Mouse (Mus musculus) megakaryocyte, embryonic 14.5 days (primary cell): ENCODE measurements around the gene Ankrd6. TPM values are rescaled to one million over a fixed set of nuclear protein-coding genes. Genes with fewer than 3 reads are reported as not detected.

Experiments used
- H3K27me3 ChIP-seq: replicated peaks from 2 replicates; pipeline ENCODE3; 2012; ENCODE audit warnings: inconsistent platforms
- H3K36me3 ChIP-seq: replicated peaks from 2 replicates; pipeline ENCODE3; 2012; ENCODE audit warnings: low read length, inconsistent platforms, mixed read lengths
- H3K4me1 ChIP-seq: 2 replicates; pipeline ENCODE4 v1.6.1; 2012; ENCODE audit warnings: inconsistent platforms
- H3K4me3 ChIP-seq: replicated peaks from 2 replicates; pipeline ENCODE3; 2012; ENCODE audit warnings: moderate library complexity, mild to moderate bottlenecking, inconsistent platforms
- H3K9me3 ChIP-seq: 2 replicates; pipeline ENCODE4 v1.6.1; 2012; ENCODE audit warnings: inconsistent platforms
- FLI1 ChIP-seq: IDR thresholded peaks from 2 replicates; pipeline ENCODE4 v1.6.1; 2012; ENCODE audit warnings: low read length, inconsistent platforms, mixed read lengths
- GATA1 ChIP-seq: IDR thresholded peaks from 3 replicates; pipeline ENCODE4 v1.6.1; 2012; ENCODE audit warnings: mixed read lengths, low read length, inconsistent platforms, borderline replicate concordance
- polyA plus RNA-seq: library from polyadenylated mRNA; stranded (reverse); fragments of >175 nt; gene quantifications from 2 replicates; pipeline ENCODE4 v1.2.3, GENCODE M21; 2012; ENCODE audit warnings: low replicate concordance; ENCODE audit not compliant: insufficient read depth

The Ankrd6 gene
- polyA plus RNA-seq, 1 experiment, result not detected

DNA sequence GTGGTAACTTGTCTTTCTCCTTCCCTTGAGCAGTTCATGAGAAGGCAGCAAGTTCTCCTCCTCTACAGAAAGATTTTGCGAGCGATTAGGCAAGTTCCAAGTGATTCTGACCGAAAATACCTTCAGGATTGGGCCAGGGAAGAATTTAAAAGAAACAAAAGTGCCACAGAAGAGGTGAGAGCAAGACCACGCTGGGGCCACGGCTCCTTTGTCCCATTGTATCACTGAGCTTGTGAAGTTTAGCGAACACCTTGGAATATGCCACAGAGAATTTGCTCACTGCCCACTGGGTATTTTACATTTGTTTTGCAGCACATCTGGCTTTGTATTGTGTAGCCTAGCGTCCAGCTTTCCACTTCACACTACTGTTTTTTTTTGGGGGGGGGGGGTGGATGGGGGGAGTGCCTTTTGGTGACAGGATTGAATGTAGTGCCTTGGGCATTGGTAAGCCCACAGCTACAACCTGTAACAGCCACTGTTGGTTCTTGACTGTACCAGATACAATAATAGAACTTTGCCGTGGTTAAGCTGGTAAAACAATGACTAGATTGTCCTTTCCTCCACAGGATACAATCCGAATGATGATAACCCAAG is 150.0 kb downstream of the Ankrd6 start:
- Histone ChIP-seq H3K36me3 (peaks cover 2% of the 10 kb centered on the region), H3K4me3 (peak overlapping the region; percentile 100), H3K4me1 (peaks cover 18% of the 10 kb centered on the region), H3K27me3 (peaks cover under 1% of the 10 kb centered on the region), H3K9me3 (no peaks in the 10 kb centered on the region)
- no peak for TF ChIP-seq GATA1
- TF ChIP-seq FLI1, result no peak

DNA sequence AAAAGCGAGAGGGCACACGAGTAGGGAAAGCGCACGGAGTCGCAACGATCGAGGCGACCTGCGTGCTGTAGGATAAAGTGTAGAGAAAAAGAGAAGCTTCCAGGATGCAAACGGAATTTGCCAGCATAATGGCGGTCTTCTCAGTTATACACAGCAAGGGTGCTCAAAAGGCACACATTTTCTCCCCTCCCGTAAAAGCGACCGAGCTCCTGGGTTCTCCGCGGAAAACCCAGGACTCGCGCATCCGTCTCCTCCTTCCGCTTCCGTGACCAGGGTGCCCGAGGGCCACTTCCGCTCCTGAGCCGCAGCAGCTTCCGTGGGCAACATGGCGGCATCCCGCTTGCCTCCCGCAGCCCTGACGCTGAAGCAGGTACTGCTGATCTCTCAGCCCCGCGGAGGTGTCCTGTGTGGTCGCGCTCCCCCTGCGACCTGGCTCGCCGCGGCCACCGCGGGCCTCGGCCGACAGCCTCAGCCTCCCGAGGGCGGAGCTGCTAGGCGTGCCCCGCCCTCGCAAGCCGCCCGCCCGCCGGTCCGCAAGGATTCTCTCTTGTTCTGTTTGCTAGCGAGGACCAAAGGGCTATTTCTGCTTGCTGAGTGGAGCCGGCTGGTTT is 150.6 kb downstream of the Ankrd6 start, which contains the start of gene Lyrm2:
TSS of gene Lyrm2 (plus strand) at position 288 of the 611 bp plus-strand sequence.
- TF ChIP-seq FLI1 (peak; percentile 46; the same call in 1 of the 2 replicates), GATA1 (no peak)
- Histone ChIP-seq H3K27me3 (no peaks in the 10 kb centered on the region), H3K4me3 (peak within 1 kb of the TSS; percentile 100), H3K36me3 (peaks cover 2% of the 10 kb centered on the region), H3K4me1 (peaks cover 18% of the 10 kb centered on the region), H3K9me3 (no peaks in the 10 kb centered on the region)

DNA sequence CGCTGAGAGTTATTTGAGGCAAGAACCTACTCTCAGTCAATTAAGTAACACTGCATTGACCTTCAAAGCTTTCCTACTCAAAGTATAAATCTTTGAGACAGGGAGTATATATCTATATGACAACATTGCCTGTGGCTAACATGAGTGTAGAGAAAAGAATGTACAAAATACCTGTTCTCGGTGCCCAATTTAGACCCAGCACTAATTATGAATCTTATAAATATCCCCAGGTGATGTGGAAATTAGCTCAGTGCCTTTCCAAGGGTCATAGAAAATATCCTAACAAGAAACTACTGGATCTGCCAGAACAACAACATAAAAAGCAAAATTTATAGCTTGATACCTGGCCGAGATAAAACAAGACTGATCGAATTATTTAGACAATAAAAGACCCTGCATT is 151.7 kb downstream of the Ankrd6 start:
- Histone ChIP-seq H3K36me3 (peaks cover 2% of the 10 kb centered on the region), H3K9me3 (no peaks in the 10 kb centered on the region), H3K4me3 (no peak overlapping the region), H3K27me3 (no peaks in the 10 kb centered on the region), H3K4me1 (peaks cover 14% of the 10 kb centered on the region)
- TF ChIP-seq FLI1 (no peak), GATA1 (no peak)

DNA sequence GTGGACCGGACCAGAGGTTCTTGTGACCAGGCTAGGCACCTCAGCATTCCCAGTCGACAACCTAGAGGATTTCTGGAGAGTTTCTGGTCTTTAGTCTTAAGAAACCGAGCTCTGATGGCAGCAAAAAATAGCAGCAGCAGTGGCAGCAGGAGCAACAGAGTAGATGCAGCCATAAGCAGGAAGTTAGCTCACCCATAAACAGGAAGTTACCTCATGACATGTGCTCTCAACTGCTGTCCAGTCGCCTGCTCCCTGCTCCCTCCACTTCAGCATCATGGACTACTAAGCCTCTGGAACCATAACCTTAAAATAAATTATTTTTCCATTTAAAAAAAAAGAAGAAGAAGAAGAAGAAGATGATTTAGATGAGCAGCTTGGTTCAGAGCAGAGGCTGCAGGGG is 161.6 kb downstream of the Ankrd6 start:
- no peak for TF ChIP-seq GATA1
- TF ChIP-seq FLI1, result no peak
- no peaks in the 10 kb centered on the region for H3K36me3 ChIP-seq
- no peak overlapping the region for H3K4me3 ChIP-seq

DNA sequence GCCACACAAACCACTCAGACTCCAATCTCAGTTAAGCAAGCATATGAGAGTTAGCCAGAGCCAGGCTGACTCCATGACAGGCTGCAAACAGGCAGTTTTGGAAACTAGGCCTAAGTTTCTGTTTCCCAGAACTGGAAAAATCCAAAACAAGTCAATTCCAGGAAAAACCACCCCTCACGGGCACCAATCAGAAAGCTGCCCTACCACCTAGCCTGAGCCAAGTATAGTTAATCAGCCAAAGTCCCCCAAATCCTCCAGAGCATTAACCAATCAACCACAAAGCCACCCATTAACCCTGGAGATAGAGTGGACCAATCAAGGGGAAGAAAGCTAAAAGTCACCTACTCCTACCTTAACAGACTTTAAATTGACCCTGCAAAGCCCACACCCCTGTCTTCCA is 163.5 kb downstream of the Ankrd6 start:
- Histone ChIP-seq H3K36me3 (no peaks in the 10 kb centered on the region), H3K27me3 (no peaks in the 10 kb centered on the region), H3K4me1 (peaks cover 13% of the 10 kb centered on the region), H3K4me3 (no peak overlapping the region), H3K9me3 (peaks cover 11% of the 10 kb centered on the region)
- TF ChIP-seq FLI1, result no peak
- no peak for TF ChIP-seq GATA1

More for the DNA sequence above, 161.6 kb downstream of the Ankrd6 start:
- Histone ChIP-seq H3K27me3 (no peaks in the 10 kb centered on the region), H3K9me3 (peaks cover 11% of the 10 kb centered on the region), H3K4me1 (peaks cover 13% of the 10 kb centered on the region)

DNA sequence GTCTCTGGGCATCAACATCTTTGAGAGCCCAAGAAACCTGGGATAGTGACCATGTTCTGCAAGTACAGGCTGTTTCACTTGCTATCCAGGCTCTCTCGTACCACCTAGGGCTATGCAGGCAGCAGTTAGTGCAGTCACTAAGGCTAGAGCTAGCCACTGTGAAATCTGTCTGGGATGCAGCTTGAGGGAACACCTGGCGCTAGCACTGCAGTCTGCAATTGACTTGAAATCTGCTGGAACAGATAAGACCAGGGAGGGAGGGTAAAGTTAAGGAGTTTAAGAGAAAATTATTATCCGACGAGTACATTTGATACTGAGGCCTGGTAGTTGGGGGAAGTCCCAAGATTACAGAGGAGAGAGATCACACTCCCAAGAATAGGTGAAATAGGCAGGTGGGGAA is 170.6 kb downstream of the Ankrd6 start:
- Histone ChIP-seq H3K36me3 (peaks cover 28% of the 10 kb centered on the region), H3K9me3 (peaks cover 13% of the 10 kb centered on the region), H3K27me3 (no peaks in the 10 kb centered on the region), H3K4me3 (no peak overlapping the region), H3K4me1 (no peaks in the 10 kb centered on the region)
- TF ChIP-seq GATA1 (no peak), FLI1 (no peak)

DNA sequence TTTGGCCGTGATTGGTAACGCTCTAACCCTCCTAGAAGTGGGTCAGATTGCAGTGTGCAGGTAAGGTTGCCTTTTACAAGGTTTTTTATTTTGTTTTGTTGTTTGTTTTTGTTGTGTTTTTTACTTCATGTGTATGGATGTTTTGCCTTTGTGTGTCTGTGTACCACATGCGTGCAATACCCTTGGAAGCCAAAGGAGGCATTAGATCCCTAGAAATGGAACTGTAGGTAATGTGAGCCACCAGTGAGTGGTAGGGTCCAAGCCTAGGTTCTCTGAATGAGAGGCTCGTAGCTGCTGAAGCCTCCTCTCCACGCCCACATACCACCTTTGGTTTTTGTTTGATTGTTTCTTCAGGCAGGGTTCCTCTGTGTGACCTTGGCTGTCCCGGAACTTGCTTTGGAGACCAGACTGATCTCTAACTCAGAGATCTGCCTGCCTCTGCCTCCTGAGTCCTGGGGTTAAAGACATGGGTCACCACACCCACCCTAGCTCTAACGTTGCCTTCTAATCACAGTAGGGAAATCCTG is 180.3 kb downstream of the Ankrd6 start:
- H3K9me3 ChIP-seq, result no peaks in the 10 kb centered on the region
- H3K4me3 ChIP-seq, result no peak overlapping the region
- no peaks in the 10 kb centered on the region for H3K27me3 ChIP-seq
- H3K36me3 ChIP-seq, result peaks cover 68% of the 10 kb centered on the region
- H3K4me1 ChIP-seq, result peaks cover 13% of the 10 kb centered on the region
- no peak for TF ChIP-seq FLI1
- TF ChIP-seq GATA1, result no peak

DNA sequence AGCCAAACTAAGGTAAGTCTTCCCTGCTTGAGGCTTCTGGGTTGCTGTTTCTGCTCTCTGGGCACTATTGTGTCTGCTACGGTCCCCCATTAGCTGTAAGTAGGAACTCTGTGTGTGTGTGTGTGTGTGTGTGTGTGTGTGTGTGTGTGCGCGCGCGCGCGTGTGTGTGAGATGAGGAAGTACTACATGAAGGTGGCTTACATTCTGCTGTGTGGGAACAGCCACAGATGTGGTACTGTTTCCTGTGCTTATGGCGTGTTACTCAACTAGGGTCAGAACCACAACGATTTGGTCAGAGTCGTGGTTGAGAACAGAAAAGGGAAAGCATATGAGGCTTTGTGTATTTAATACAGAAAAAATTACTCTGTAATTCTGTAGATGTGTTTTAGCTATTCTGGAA is 182.6 kb downstream of the Ankrd6 start:
- Histone ChIP-seq H3K4me3 (no peak overlapping the region), H3K27me3 (no peaks in the 10 kb centered on the region), H3K4me1 (peaks cover 13% of the 10 kb centered on the region), H3K9me3 (no peaks in the 10 kb centered on the region), H3K36me3 (peaks cover 61% of the 10 kb centered on the region)
- TF ChIP-seq FLI1, result no peak
- no peak for TF ChIP-seq GATA1

DNA sequence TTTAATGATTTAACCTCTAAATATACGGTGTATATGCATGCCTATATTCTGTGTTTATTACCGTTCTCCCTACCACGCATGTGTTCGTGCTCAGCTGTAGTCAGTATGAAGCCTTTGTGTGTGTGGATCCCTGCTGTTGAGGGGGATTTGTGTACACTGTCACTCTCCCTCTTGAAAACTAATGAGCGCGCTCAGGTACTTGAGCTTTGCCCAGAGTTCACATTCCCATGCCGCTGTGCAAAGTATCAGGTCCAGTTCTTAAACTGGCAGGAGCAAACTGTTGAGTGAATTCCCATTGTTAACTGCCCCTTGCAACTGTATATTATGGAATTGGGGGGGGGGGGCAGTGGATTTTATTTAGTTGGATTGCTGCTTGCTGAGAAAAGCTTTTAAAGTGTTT is 183.2 kb downstream of the Ankrd6 start:
- no peaks in the 10 kb centered on the region for H3K27me3 ChIP-seq
- H3K4me1 ChIP-seq, result peaks cover 16% of the 10 kb centered on the region
- peaks cover 61% of the 10 kb centered on the region for H3K36me3 ChIP-seq
- TF ChIP-seq FLI1, result no peak
- TF ChIP-seq GATA1, result no peak
- no peaks in the 10 kb centered on the region for H3K9me3 ChIP-seq
- H3K4me3 ChIP-seq, result no peak overlapping the region

DNA sequence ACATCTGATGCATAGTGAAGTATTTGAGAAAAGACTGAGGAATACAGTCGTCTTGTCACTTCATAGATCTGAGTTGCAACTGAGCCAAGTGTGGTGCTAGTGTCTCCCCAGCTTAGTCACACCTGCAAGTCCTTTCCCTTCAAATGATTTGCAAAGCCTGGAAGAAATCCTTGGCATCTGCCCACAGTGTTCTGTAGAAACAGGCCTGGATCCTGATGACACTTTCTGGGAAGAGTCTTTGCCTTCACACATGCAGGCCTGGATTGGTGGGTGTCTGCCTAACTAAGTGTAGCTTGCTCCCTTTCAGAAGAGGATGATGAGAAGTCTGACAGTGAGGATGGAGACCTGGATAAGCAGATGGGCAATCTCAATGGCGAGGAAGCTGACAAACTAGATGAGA is 193.2 kb downstream of the Ankrd6 start:
- H3K9me3 ChIP-seq, result no peaks in the 10 kb centered on the region
- no peak overlapping the region for H3K4me3 ChIP-seq
- peaks cover 5% of the 10 kb centered on the region; the same call in 1 of the 2 replicates for H3K4me1 ChIP-seq
- TF ChIP-seq GATA1 (no peak), FLI1 (no peak)
- H3K36me3 ChIP-seq, result peaks cover 78% of the 10 kb centered on the region
- no peaks in the 10 kb centered on the region for H3K27me3 ChIP-seq

Other genes starting within 250 kb of the Ankrd6 start
- gene Lyrm2, start 150.6 kb downstream of the Ankrd6 start, polyA plus RNA-seq, result not detected in 2 replicates
- 0.37 TPM in 1 of 2 replicates, not detected in the other for gene Rragd, start 32.2 kb upstream of the Ankrd6 start, polyA plus RNA-seq
- gene Ube2j1, start 80.6 kb upstream of the Ankrd6 start, polyA plus RNA-seq, result 27.5 and 35.5 TPM in 2 replicates
- gene Gabrr2, start 112.2 kb upstream of the Ankrd6 start, polyA plus RNA-seq, result 0.67 TPM in 1 of 2 replicates, not detected in the other
- not detected in 2 replicates for gene Gabrr1, start 181.7 kb upstream of the Ankrd6 start, polyA plus RNA-seq
- not detected in 2 replicates for gene Pm20d2, start 238.9 kb upstream of the Ankrd6 start, polyA plus RNA-seq